Mouse (Mus musculus): Measurements from ENCODE around the gene Zfp473. TPM values are rescaled to one million over a fixed set of nuclear protein-coding genes. Genes with fewer than 3 reads are reported as not detected.
"Not testable (repeated sequence)": the region's sequence is repeated elsewhere in the genome, so short reads cannot be mapped to it uniquely, and the experiment has no call there.

The Zfp473 gene
- polyA plus RNA-seq, 1 experiment from 2014 or later, result 0.54 TPM

DNA sequence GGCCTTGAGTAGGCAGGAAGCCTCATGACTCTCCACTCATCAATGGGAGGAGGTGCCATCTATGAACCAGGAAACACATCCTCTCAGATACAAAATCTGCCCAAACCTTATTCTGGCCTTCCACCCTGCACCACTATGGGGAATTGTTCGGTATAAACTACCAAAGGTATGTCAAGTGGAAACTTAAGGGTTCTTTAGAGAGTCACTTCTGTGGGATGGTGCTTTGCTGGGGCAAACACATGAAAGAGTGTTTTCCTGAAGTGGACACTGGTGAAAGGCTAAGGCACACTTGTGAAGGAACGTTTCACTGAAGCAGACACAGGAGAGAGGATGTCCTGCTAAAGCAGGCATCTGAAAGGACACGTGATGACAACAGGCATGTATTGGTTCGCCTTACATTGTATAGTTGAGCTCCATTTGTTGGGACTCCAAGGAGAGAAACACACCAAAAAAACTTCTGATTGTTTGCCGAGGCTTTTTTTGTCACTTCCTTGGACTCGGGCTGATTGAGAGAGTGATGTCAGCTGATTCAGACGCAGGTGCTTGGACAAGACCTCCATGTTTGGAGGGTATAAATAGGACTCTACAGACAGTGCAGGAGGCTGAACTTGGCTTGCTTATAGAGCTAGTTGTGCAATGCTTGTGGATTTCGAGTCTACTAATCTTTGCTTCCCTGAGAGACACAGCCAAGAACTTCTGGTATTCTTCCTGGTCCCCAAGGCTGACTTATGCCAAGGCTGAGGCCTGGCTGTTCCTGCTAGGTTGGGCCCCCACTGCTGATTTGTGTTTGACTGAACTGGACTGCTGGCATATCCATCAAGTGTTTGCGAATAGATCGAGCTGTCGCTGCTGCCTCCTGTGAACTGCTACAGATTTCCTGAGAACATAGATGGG is 22.5 kb downstream of the Zfp473 start:
- Histone ChIP-seq H3K4me3 (ENCODE audit: low read length) (no peak overlapping the region), H3K4me2 (ENCODE audit: low read depth, low read length) (no peak overlapping the region), H3K9ac (ENCODE audit: low read length) (no peak overlapping the region), H3K9me3 (replicated peaks; ENCODE audit: control insufficient read depth, low read length) (peaks cover 3% of the 10 kb centered on the region; the same call in 1 of the 2 replicates), H3K36me3 (ENCODE audit: control insufficient read depth, insufficient read depth) (no peaks in the 10 kb centered on the region), H3K27me3 (ENCODE audit: control insufficient read depth, insufficient read depth, low read length) (peaks cover 3% of the 10 kb centered on the region; the same call in 1 of the 2 replicates), H3K4me1 (ENCODE audit: control insufficient read depth, insufficient read depth, low read length) (no peaks in the 10 kb centered on the region), H3K27ac (ENCODE audit: low read length) (no peak overlapping the region)
- no peak for ATAC-seq (replicated peaks; ENCODE audit: extremely low read depth, insufficient read depth, low FRiP score)
- WGBS, result 74% methylated on average over 11 of the region's 11 CpGs

DNA sequence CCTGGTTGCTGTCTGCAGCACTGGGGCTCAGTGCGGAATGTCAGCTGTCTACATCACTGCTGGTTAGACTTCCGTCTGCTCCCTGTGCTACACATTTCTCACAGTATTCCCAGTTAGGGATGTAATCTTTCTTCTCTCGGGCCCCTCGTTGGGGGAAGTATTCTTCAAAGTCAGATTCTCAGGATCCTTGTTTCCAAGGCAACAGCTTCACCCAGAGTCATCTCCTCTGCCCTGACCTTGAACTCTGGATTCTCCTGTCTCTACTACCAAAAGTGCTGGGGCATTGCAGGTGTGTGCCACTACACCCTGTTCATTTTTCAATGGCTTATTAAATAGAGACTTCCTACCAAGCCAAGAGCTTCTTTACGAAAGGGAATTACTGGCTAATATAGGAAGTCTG is 23.7 kb downstream of the Zfp473 start:
- Histone ChIP-seq H3K4me2 (ENCODE audit: low read depth, low read length) (no peak overlapping the region), H3K27me3 (ENCODE audit: control insufficient read depth, insufficient read depth, low read length) (peaks cover 3% of the 10 kb centered on the region; the same call in 1 of the 2 replicates), H3K36me3 (ENCODE audit: control insufficient read depth, insufficient read depth) (no peaks in the 10 kb centered on the region), H3K9me3 (replicated peaks; ENCODE audit: control insufficient read depth, low read length) (peaks cover 3% of the 10 kb centered on the region; the same call in 1 of the 2 replicates), H3K27ac (ENCODE audit: low read length) (no peak overlapping the region), H3K9ac (ENCODE audit: low read length) (no peak overlapping the region), H3K4me1 (ENCODE audit: control insufficient read depth, insufficient read depth, low read length) (no peaks in the 10 kb centered on the region), H3K4me3 (ENCODE audit: low read length) (no peak overlapping the region)
- no peak for ATAC-seq (replicated peaks; ENCODE audit: extremely low read depth, insufficient read depth, low FRiP score)
- WGBS, result 53% methylated on average over 5 of the region's 5 CpGs

DNA sequence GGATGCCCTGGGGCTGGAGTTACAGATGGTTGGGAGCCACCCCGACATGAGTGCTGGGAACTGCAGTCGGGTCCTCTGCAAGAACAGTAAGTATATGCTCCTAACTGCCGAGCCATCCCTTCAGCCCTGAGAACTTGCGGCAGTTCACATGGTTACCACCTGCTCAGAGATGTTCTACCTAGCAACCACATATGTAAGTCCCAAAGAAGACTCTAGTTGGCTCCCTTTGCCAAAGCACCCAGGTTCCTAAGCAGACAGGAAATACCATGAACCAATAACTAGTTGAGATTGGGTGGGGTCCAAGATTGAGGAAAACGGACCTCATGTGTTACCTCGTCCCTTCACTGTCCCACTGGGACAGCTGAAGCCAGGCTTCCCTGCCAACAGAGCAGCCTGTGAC is 24.5 kb downstream of the Zfp473 start:
- ATAC-seq (replicated peaks; ENCODE audit: extremely low read depth, insufficient read depth, low FRiP score), result no peak
- peaks cover 3% of the 10 kb centered on the region; the same call in 1 of the 2 replicates for H3K9me3 ChIP-seq (replicated peaks; ENCODE audit: control insufficient read depth, low read length)
- WGBS, result 57% methylated on average over 6 of the region's 6 CpGs

DNA sequence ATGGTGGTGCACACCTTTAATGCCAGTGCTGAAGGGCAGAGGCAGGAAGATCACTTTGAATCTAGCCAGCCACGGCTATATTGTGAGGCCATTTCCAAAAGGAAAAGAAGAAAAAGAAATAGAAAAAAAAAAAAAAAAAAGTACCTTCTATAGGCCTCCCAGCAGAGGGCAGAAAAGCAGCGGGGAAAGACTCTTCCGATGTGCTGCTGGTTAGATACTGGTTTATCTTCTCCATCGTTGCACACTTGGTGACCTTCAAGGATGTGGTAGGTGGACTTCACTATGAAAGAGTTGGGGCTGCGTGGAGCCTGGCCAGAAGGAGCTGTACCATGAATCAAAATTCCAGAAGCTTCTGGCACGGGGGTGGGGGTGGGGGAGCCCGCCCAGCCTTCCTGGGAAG is 26.5 kb downstream of the Zfp473 start:
- no peak overlapping the region for H3K4me3 ChIP-seq (ENCODE audit: low read length)
- ATAC-seq (replicated peaks; ENCODE audit: extremely low read depth, insufficient read depth, low FRiP score), result no peak
- no peaks in the 10 kb centered on the region for H3K4me1 ChIP-seq (ENCODE audit: control insufficient read depth, insufficient read depth, low read length)
- H3K27me3 ChIP-seq (ENCODE audit: control insufficient read depth, insufficient read depth, low read length), result peaks cover 3% of the 10 kb centered on the region; the same call in 1 of the 2 replicates
- no peak overlapping the region for H3K27ac ChIP-seq (ENCODE audit: low read length)
- H3K9me3 ChIP-seq (replicated peaks; ENCODE audit: control insufficient read depth, low read length), result peaks cover 3% of the 10 kb centered on the region; the same call in 1 of the 2 replicates
- H3K9ac ChIP-seq (ENCODE audit: low read length), result no peak overlapping the region
- 21% methylated on average over 7 of the region's 7 CpGs for whole genome bisulfite sequencing
- H3K36me3 ChIP-seq (ENCODE audit: control insufficient read depth, insufficient read depth), result no peaks in the 10 kb centered on the region
- H3K4me2 ChIP-seq (ENCODE audit: low read depth, low read length), result no peak overlapping the region

More for the DNA sequence above, 24.5 kb downstream of the Zfp473 start:
- H3K9ac ChIP-seq (ENCODE audit: low read length), result no peak overlapping the region
- no peak overlapping the region for H3K4me2 ChIP-seq (ENCODE audit: low read depth, low read length)
- H3K4me3 ChIP-seq (ENCODE audit: low read length), result no peak overlapping the region
- H3K36me3 ChIP-seq (ENCODE audit: control insufficient read depth, insufficient read depth), result no peaks in the 10 kb centered on the region
- H3K27me3 ChIP-seq (ENCODE audit: control insufficient read depth, insufficient read depth, low read length), result peaks cover 3% of the 10 kb centered on the region; the same call in 1 of the 2 replicates
- H3K27ac ChIP-seq (ENCODE audit: low read length), result no peak overlapping the region
- no peaks in the 10 kb centered on the region for H3K4me1 ChIP-seq (ENCODE audit: control insufficient read depth, insufficient read depth, low read length)

DNA sequence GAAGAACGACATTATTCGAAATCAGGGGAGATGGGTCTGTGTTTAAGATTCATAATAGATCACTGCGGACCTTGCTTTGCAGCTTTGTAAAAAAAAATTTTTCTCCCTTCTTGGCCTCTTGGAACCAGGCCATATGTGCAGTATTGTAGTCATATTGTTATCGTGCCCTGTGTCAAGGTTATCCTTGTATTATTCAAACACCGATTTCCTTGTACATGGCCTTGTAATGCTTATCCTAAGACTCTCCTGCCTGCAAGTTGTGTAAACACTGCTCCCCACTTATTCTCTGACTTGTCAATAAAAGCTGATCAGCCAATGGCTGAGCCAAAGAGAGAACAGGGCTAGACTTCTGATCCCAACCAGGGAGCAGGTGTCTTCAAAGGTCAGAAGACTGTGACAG is 28.8 kb downstream of the Zfp473 start:
- H3K9me3 ChIP-seq (replicated peaks; ENCODE audit: control insufficient read depth, low read length), result no peaks in the 10 kb centered on the region
- no peak for ATAC-seq (replicated peaks; ENCODE audit: extremely low read depth, insufficient read depth, low FRiP score)
- H3K4me1 ChIP-seq (ENCODE audit: control insufficient read depth, insufficient read depth, low read length), result no peaks in the 10 kb centered on the region
- no peak overlapping the region for H3K27ac ChIP-seq (ENCODE audit: low read length)
- peaks cover 3% of the 10 kb centered on the region; the same call in 1 of the 2 replicates for H3K27me3 ChIP-seq (ENCODE audit: control insufficient read depth, insufficient read depth, low read length)
- WGBS, result 67% methylated on average over 5 of the region's 5 CpGs
- no peaks in the 10 kb centered on the region for H3K36me3 ChIP-seq (ENCODE audit: control insufficient read depth, insufficient read depth)
- no peak overlapping the region for H3K4me2 ChIP-seq (ENCODE audit: low read depth, low read length)
- no peak overlapping the region for H3K9ac ChIP-seq (ENCODE audit: low read length)
- H3K4me3 ChIP-seq (ENCODE audit: low read length), result no peak overlapping the region

DNA sequence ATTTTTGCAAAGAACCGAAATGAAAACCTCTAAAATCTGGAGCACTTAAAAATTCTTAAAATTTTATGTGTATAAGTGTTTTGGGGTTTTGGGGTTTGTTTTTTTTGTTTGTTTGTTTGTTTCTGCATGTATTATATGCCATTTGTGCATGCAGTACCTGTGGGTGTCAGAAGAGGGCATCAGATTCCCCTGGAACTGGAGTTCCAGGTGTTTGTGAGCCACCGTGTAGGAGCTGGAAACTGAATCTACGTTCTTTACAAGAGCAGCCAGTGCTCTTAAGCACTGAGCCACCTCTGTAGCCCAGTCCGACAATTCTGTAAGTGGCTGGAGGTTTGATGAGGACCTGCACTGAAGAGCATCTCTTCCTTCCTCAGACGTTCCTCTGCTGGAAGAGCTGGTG is 41.0 kb downstream of the Zfp473 start:
- Histone ChIP-seq H3K4me3 (ENCODE audit: low read length) (no peak overlapping the region), H3K9me3 (replicated peaks; ENCODE audit: control insufficient read depth, low read length) (peaks cover 4% of the 10 kb centered on the region), H3K27ac (ENCODE audit: low read length) (no peak overlapping the region), H3K4me2 (ENCODE audit: low read depth, low read length) (no peak overlapping the region), H3K36me3 (ENCODE audit: control insufficient read depth, insufficient read depth) (no peaks in the 10 kb centered on the region), H3K4me1 (ENCODE audit: control insufficient read depth, insufficient read depth, low read length) (no peaks in the 10 kb centered on the region), H3K9ac (ENCODE audit: low read length) (no peak overlapping the region), H3K27me3 (ENCODE audit: control insufficient read depth, insufficient read depth, low read length) (no peaks in the 10 kb centered on the region)
- WGBS, result 76% methylated on average over 5 of the region's 5 CpGs
- ATAC-seq (replicated peaks; ENCODE audit: extremely low read depth, insufficient read depth, low FRiP score), result no peak

DNA sequence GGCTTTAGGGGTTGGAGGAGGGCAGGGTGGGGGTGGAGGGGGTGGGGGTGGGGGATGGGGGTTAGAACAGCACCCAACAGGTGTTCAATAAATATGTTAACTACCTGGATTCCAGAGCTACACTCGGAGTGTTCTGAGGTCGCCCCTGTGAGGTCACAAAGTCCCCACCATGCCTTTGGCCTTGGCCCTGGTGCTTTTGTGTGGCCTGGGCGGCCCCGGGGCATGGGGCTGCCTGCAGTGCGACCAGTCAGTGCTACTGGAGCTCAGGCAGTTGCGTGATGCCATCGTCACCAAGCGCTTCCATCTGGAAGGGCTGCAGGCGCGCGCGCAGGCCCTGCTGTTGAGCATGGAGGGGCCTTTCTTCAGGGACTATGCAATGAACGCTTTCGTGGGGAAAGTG is 42.3 kb downstream of the Zfp473 start, which contains the start of gene Izumo2:
Gene Izumo2, plus strand, starts transcription at position 169 of the 400 bp plus-strand sequence.
- no peaks in the 10 kb centered on the region for H3K36me3 ChIP-seq (ENCODE audit: control insufficient read depth, insufficient read depth)
- no peak within 1 kb of the TSS for H3K4me2 ChIP-seq (ENCODE audit: low read depth, low read length)
- H3K4me1 ChIP-seq (ENCODE audit: control insufficient read depth, insufficient read depth, low read length), result no peaks in the 10 kb centered on the region
- H3K4me3 ChIP-seq (ENCODE audit: low read length), result no peak within 1 kb of the TSS
- no peak within 1 kb of the TSS for H3K27ac ChIP-seq (ENCODE audit: low read length)
- no peaks in the 10 kb centered on the region for H3K27me3 ChIP-seq (ENCODE audit: control insufficient read depth, insufficient read depth, low read length)
- H3K9ac ChIP-seq (ENCODE audit: low read length), result no peak within 1 kb of the TSS
- H3K9me3 ChIP-seq (replicated peaks; ENCODE audit: control insufficient read depth, low read length), result peaks cover 4% of the 10 kb centered on the region
- 74% methylated on average over 14 of the region's 14 CpGs for WGBS
- no peak for ATAC-seq (replicated peaks; ENCODE audit: extremely low read depth, insufficient read depth, low FRiP score)

DNA sequence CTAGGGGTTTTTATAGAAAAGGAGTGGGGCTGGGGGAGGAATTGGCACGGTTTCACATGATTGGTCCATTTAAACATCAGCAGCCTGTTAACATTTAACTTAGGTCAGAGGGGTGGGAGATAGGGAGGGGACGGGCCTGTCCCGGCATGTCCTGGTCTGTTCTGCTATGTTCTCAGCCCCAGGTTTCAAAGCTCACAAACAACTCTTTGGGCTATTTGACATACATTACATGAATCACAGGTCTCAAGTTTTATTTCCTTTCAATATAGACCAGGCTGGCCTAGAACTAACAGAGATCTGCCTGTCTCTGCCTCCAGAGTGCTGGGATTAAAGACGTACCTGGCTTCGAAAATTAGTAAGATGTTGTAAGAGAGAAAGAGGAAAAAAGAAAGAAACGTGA is 42.8 kb downstream of the Zfp473 start:
- not testable (repeated sequence) for H3K27ac ChIP-seq (ENCODE audit: low read length); H3K4me1 ChIP-seq (ENCODE audit: control insufficient read depth, insufficient read depth, low read length); H3K4me3 ChIP-seq (ENCODE audit: low read length); ATAC-seq (replicated peaks; ENCODE audit: extremely low read depth, insufficient read depth, low FRiP score); H3K9ac ChIP-seq (ENCODE audit: low read length); H3K4me2 ChIP-seq (ENCODE audit: low read depth, low read length); H3K9me3 ChIP-seq (replicated peaks; ENCODE audit: control insufficient read depth, low read length); H3K27me3 ChIP-seq (ENCODE audit: control insufficient read depth, insufficient read depth, low read length); H3K36me3 ChIP-seq (ENCODE audit: control insufficient read depth, insufficient read depth)
- WGBS, result 83% methylated on average over 6 of the region's 6 CpGs

DNA sequence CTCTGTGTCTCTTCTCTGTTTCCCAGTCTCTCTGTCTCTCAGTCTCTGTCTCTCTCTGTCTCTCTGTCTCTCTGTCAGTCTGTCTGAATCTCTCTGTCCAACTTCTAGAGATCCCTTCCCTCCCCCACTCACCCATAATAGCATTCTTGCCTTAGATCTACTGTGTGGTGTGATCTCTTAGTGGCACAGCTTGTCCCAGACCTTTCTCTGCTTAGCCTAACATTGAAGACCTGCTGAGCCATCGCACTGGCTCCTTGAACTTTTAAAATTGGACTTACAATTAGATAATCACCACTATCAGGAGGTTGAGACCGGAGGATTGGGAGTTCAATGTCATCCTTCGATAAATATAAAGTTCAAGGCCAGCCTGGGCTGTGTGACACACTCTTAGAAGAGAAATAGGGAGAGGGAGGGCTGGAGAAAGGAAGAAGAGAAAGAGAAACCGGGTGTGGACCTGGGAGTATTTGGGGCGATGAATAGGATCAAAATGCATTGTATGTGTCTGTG is 43.6 kb downstream of the Zfp473 start:
- WGBS, result 83% methylated on average over 5 of the region's 5 CpGs
- Histone ChIP-seq H3K36me3 (ENCODE audit: control insufficient read depth, insufficient read depth) (no peaks in the 10 kb centered on the region), H3K4me3 (ENCODE audit: low read length) (no peak overlapping the region), H3K9me3 (replicated peaks; ENCODE audit: control insufficient read depth, low read length) (peaks cover 4% of the 10 kb centered on the region), H3K27me3 (ENCODE audit: control insufficient read depth, insufficient read depth, low read length) (no peaks in the 10 kb centered on the region), H3K27ac (ENCODE audit: low read length) (no peak overlapping the region), H3K9ac (ENCODE audit: low read length) (no peak overlapping the region), H3K4me1 (ENCODE audit: control insufficient read depth, insufficient read depth, low read length) (no peaks in the 10 kb centered on the region), H3K4me2 (ENCODE audit: low read depth, low read length) (no peak overlapping the region)
- ATAC-seq (replicated peaks; ENCODE audit: extremely low read depth, insufficient read depth, low FRiP score), result no peak
